Mouse (Mus musculus): Measurements from ENCODE around the gene Fam114a1.

GRCm38 (mm10) chr5:65076087-65076486 is 106.2 kb downstream of the Fam114a1 start:
- TF ChIP-seq CTCF (IDR thresholded peaks at IDR 0.05; ENCODE audit: extremely low read depth, insufficient read depth, insufficient read length, insufficient replicate concordance) (no peak), POLR2A (IDR thresholded peaks at IDR 0.05; ENCODE audit: low read depth, low read length) (no peak)

All from spleen, adult 2 months (tissue).